Mouse (Mus musculus) ES-Bruce4 (cell line): ENCODE results near the gene Ran. TPM values are rescaled to one million over a fixed set of nuclear protein-coding genes. Genes with fewer than 3 reads are reported as not detected.

ENCODE experiments used
- H3K27ac ChIP-seq: 2 replicates; pipeline ENCODE4 v1.5.1; 2012; ENCODE audit warnings: low read length, inconsistent platforms; ENCODE audit not compliant: insufficient read depth
- H3K27me3 ChIP-seq: 2 replicates; pipeline ENCODE4 v1.6.1; 2012; ENCODE audit warnings: mild to moderate bottlenecking, low read length, inconsistent platforms; ENCODE audit not compliant: control insufficient read depth, poor library complexity, insufficient read depth, severe bottlenecking
- H3K36me3 ChIP-seq: 2 replicates; pipeline ENCODE4 v1.6.1; 2012; ENCODE audit warnings: inconsistent platforms, mild to moderate bottlenecking, low read length, moderate library complexity; ENCODE audit not compliant: control insufficient read depth, poor library complexity, insufficient read depth, severe bottlenecking
- H3K4me1 ChIP-seq: one replicate; pipeline ENCODE4 v1.8.1; 2011; ENCODE audit warnings: low read length; ENCODE audit not compliant: control insufficient read depth, insufficient read depth
- H3K4me3 ChIP-seq: 2 replicates; pipeline ENCODE4 v1.5.1; 2011; ENCODE audit warnings: low read depth, mild to moderate bottlenecking, low read length
- H3K9ac ChIP-seq: 2 replicates; pipeline ENCODE4 v1.6.1; 2012; ENCODE audit warnings: low read depth, mild to moderate bottlenecking, inconsistent platforms; ENCODE audit not compliant: poor library complexity, severe bottlenecking
- H3K9me3 ChIP-seq: replicated peaks from 2 replicates; pipeline ENCODE4 v1.6.1; 2012; ENCODE audit warnings: mild to moderate bottlenecking, low read length, inconsistent platforms; ENCODE audit not compliant: control insufficient read depth, poor library complexity, insufficient read depth, severe bottlenecking
- CTCF ChIP-seq: IDR thresholded peaks from one replicate; pipeline ENCODE4 v1.8.1; 2011; ENCODE audit warnings: low read depth, low read length
- EP300 ChIP-seq: IDR thresholded peaks from 2 replicates; pipeline ENCODE4 v1.6.1; 2011; ENCODE audit warnings: low read depth, low read length; ENCODE audit not compliant: insufficient read depth
- POLR2A ChIP-seq: IDR thresholded peaks from one replicate; pipeline ENCODE4 v1.8.1; 2011; ENCODE audit warnings: low read length; ENCODE audit not compliant: insufficient read depth
- polyA plus RNA-seq: library from polyadenylated mRNA; stranded (reverse); fragments of >200 nt; gene quantifications from 2 replicates; pipeline ENCODE4 v1.2.4, GENCODE M21; 2011; ENCODE audit warnings: low read depth; ENCODE audit not compliant: missing spikeins, insufficient read depth, insufficient read length

Gene Ran
- polyA plus RNA-seq, 1 experiment: 669 TPM

DNA sequence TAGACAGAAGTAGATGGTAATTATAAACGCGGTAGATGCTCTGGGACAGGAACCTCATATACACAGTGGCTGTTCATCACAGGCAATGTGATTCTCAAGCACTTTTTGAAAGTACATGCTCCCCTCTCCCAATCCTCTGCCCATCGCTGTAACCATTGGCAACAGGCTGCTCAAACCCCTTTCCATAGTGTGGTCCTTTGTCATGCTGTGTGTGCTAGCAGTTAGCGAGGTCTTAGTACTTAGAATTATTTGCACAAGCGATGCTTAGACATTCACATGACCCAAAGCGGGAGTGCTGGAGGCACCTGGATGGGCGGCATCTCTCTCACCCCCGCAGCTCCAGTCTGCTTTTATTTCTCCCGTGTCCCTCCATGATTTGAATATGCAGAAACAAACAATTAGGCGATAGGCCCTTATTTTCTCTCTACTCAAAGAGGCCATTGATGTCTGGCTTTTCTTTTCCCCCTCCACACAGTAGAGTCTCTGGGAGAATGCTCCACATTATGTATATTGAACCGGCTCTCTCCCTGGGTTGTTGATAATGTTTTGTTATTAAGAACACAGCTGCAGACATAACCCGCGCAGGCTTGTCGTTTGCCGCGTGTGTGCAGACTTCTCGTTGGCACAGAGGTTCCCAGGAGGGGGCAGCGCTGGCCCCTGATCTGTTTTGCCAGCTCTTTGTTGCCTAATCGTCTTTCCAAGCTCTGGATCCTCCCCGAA is 32.9 kb downstream of the Ran start:
- H3K36me3 ChIP-seq: no peaks in the 10 kb centered on the region
- peaks cover 3% of the 10 kb centered on the region for H3K4me1 ChIP-seq
- TF ChIP-seq POLR2A (no peak), EP300 (no peak), CTCF (peak; percentile 1)
- H3K4me3 ChIP-seq: no peak overlapping the region
- H3K27ac ChIP-seq: no peak overlapping the region
- no peak overlapping the region for H3K9ac ChIP-seq
- H3K9me3 ChIP-seq: no peaks in the 10 kb centered on the region
- no peaks in the 10 kb centered on the region for H3K27me3 ChIP-seq

DNA sequence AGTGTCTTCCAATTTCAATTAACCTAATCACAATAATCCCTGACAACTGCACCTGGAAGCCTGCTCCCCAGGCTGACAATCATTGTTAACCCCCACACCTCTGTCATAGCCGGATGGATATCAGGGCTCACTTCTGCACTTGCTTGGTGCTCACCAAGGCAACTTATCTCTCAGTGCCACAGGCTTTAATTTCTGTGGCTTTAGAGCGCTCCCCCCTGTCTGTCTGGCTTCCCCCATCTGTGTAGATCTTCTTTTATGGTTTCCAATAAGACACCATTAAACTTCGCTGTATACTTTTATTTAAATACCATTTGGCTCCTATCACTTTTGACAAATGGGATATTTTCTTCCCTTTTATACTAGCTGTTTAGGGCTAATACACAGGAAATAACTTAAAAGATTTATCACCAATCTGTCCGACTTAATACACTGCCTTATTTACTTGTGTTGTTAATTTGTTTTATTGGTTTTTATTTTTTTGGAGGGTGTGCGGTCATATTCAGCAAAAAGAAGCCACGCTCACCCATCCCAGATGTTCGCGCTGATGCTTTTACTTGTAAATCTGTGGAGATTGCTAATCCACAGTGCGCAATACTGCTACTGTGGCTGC is 34.9 kb downstream of the Ran start:
- Histone ChIP-seq H3K4me1 (peaks cover 4% of the 10 kb centered on the region), H3K27me3 (no peaks in the 10 kb centered on the region)
- no peak for TF ChIP-seq EP300
- no peak for TF ChIP-seq POLR2A
- TF ChIP-seq CTCF: no peak

DNA sequence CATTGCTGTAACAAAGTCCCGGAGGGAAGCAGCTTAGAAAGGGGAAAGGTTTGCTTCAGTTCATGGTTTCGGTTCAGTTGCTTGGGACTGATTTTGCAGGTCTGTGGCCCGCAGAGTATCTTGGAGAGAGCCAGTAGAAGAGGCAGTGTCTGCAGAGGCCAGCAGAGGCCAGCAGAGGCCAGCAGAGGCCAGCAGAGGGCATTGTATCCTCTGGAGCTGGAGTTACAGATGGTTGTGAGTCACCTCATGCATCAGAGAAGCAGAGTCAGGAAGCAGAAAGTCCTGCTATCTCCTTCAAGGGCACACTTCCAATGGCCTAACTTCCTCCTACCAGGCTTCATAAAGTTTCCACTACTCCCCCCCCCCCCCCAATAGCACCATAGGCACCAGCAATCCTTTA is 39.2 kb downstream of the Ran start:
- no peak overlapping the region for H3K27ac ChIP-seq
- no peak for TF ChIP-seq EP300
- peak; percentile 43 for TF ChIP-seq CTCF
- TF ChIP-seq POLR2A: no peak
- no peaks in the 10 kb centered on the region for H3K36me3 ChIP-seq

More for the DNA sequence above, 34.9 kb downstream of the Ran start:
- Histone ChIP-seq H3K9ac (no peak overlapping the region), H3K27ac (no peak overlapping the region), H3K36me3 (no peaks in the 10 kb centered on the region), H3K4me3 (no peak overlapping the region), H3K9me3 (no peaks in the 10 kb centered on the region)

GRCm38 (mm10) chr5:129061579-129061978 is 41.7 kb downstream of the Ran start:
- no peak overlapping the region for H3K27ac ChIP-seq
- no peaks in the 10 kb centered on the region for H3K36me3 ChIP-seq
- no peaks in the 10 kb centered on the region for H3K27me3 ChIP-seq
- no peaks in the 10 kb centered on the region for H3K9me3 ChIP-seq
- no peak overlapping the region for H3K4me3 ChIP-seq
- TF ChIP-seq POLR2A (no peak), CTCF (peak; percentile 78), EP300 (no peak)
- no peak overlapping the region for H3K9ac ChIP-seq
- peaks cover 9% of the 10 kb centered on the region for H3K4me1 ChIP-seq

More for the DNA sequence above, 39.2 kb downstream of the Ran start:
- H3K9ac ChIP-seq: no peak overlapping the region
- H3K4me1 ChIP-seq: peaks cover 4% of the 10 kb centered on the region
- H3K9me3 ChIP-seq: no peaks in the 10 kb centered on the region
- no peak overlapping the region for H3K4me3 ChIP-seq
- H3K27me3 ChIP-seq: no peaks in the 10 kb centered on the region

GRCm38 (mm10) chr5:129063037-129063791 is 43.3 kb downstream of the Ran start:
- H3K4me3 ChIP-seq: no peak overlapping the region
- H3K27ac ChIP-seq: no peak overlapping the region

GRCm38 (mm10) chr5:129063792-129064087 is 43.9 kb downstream of the Ran start:
- Histone ChIP-seq H3K27me3 (no peaks in the 10 kb centered on the region), H3K9ac (no peak overlapping the region), H3K27ac (no peak overlapping the region), H3K4me3 (no peak overlapping the region), H3K9me3 (no peaks in the 10 kb centered on the region), H3K4me1 (peaks cover 6% of the 10 kb centered on the region), H3K36me3 (no peaks in the 10 kb centered on the region)
- no peak for TF ChIP-seq POLR2A
- no peak for TF ChIP-seq EP300
- TF ChIP-seq CTCF: no peak

More at GRCm38 (mm10) chr5:129063037-129063791, 43.3 kb downstream of the Ran start:
- no peaks in the 10 kb centered on the region for H3K27me3 ChIP-seq
- H3K9ac ChIP-seq: no peak overlapping the region
- H3K36me3 ChIP-seq: no peaks in the 10 kb centered on the region
- H3K4me1 ChIP-seq: peaks cover 6% of the 10 kb centered on the region
- TF ChIP-seq CTCF (peak; percentile 78), POLR2A (no peak)
- no peaks in the 10 kb centered on the region for H3K9me3 ChIP-seq
